In genomic region chr11:78972811-78973351, GRCm38 (mm10) we compare ENCODE assay signal across 8 mouse cellular contexts. TPM values are rescaled to one million over a fixed set of nuclear protein-coding genes. Genes with fewer than 3 reads are reported as not detected.
DNase-seq lines count a peak whose midpoint lies in the region; ATAC-seq lines count a peak whose summit lies in the region.

No protein-coding gene starts in this region.

- no peak for DNase-seq in heart, postnatal 4 days
- DNase-seq in R1 (ENCODE audit: low read depth, low spot score): peak; percentile 59
- DNase-seq in layer of hippocampus, postnatal 36 days: no peak
- DNase-seq in adrenal gland, postnatal 14 days: no peak
- no peak for DNase-seq in layer of hippocampus, postnatal 10 days (ENCODE audit: low spot score in 2 of 2)

- peaks cover 0 to 3% of the 10 kb centered on the region in 2 experiments; a peak in 1 of 4 replicates for H3K4me1 ChIP-seq in heart, embryonic 14.5 days (ENCODE audit: control insufficient read depth in 2 of 2, insufficient read depth in 2 of 2, low read length in 2 of 2)
- peaks cover 11% of the 10 kb centered on the region; the same call in 1 of the 2 replicates for H3K4me1 ChIP-seq in hindbrain, embryonic 15.5 days (replicated peaks)
- peaks cover 16% of the 10 kb centered on the region for H3K4me1 ChIP-seq in neural tube, embryonic 13.5 days (replicated peaks)

- 55% methylated on average over 8 of the region's 8 CpGs for WGBS in heart, embryonic 14.5 days
- 48% methylated on average over 8 of the region's 8 CpGs for WGBS in hindbrain, embryonic 15.5 days
- WGBS in neural tube, embryonic 13.5 days: 50% methylated on average over 8 of the region's 8 CpGs

- no peaks in the 10 kb centered on the region for H3K27me3 ChIP-seq in heart, embryonic 14.5 days (ENCODE audit: control insufficient read depth, insufficient read depth, low read length)
- no peaks in the 10 kb centered on the region for H3K27me3 ChIP-seq in hindbrain, embryonic 15.5 days
- no peaks in the 10 kb centered on the region for H3K27me3 ChIP-seq in neural tube, embryonic 13.5 days

- H3K9ac ChIP-seq in heart, embryonic 14.5 days (ENCODE audit: low read length): no peak overlapping the region
- H3K9ac ChIP-seq in hindbrain, embryonic 15.5 days: no peak overlapping the region
- no peak overlapping the region for H3K9ac ChIP-seq in neural tube, embryonic 13.5 days

- H3K9me3 ChIP-seq in heart, embryonic 14.5 days (ENCODE audit: control insufficient read depth, low read length): no peaks in the 10 kb centered on the region
- no peaks in the 10 kb centered on the region for H3K9me3 ChIP-seq in hindbrain, embryonic 15.5 days
- no peaks in the 10 kb centered on the region for H3K9me3 ChIP-seq in neural tube, embryonic 13.5 days

- H3K27ac ChIP-seq in heart, embryonic 14.5 days (replicated peaks in 1 of 2; ENCODE audit: control insufficient read depth in 1 of 2, insufficient read depth in 1 of 2, low read depth in 2 of 2, low read length in 2 of 2): no peak overlapping the region
- H3K27ac ChIP-seq in hindbrain, embryonic 15.5 days (replicated peaks): peak overlapping the region; percentile 9; the same call in 1 of the 2 replicates
- peak overlapping the region; percentile 79 for H3K27ac ChIP-seq in neural tube, embryonic 13.5 days (replicated peaks)

- H3K4me2 ChIP-seq in heart, embryonic 14.5 days (ENCODE audit: low read length): peak overlapping the region; percentile 23; the same call in 1 of the 2 replicates
- H3K4me2 ChIP-seq in hindbrain, embryonic 15.5 days: peak overlapping the region; percentile 33
- H3K4me2 ChIP-seq in neural tube, embryonic 13.5 days: peak overlapping the region; percentile 36

- 0 out of 2 replicates have a peak, but pooled peaks cover 16% of the 10 kb centered on the region for H3K36me3 ChIP-seq in heart, embryonic 14.5 days (ENCODE audit: control insufficient read depth, insufficient read depth, low read length)
- H3K36me3 ChIP-seq in hindbrain, embryonic 15.5 days: no peaks in the 10 kb centered on the region
- no peaks in the 10 kb centered on the region for H3K36me3 ChIP-seq in neural tube, embryonic 13.5 days

- H3K4me3 ChIP-seq in heart, embryonic 14.5 days (ENCODE audit: control insufficient read depth in 1 of 2, insufficient read depth in 1 of 2, low read depth in 1 of 2, low read length in 2 of 2): no peak overlapping the region
- no peak overlapping the region; the same call in 1 of the 2 replicates for H3K4me3 ChIP-seq in hindbrain, embryonic 15.5 days
- 0 out of 2 replicates have a peak overlapping the region, but pooled peaks have one; percentile 6 for H3K4me3 ChIP-seq in neural tube, embryonic 13.5 days

- ATAC-seq in heart, embryonic 14.5 days (ENCODE audit: insufficient number of reproducible peaks, insufficient read depth, low FRiP score, low read depth): no peak
- ATAC-seq in hindbrain, embryonic 15.5 days (ENCODE audit: low FRiP score, low read depth): no peak
- ATAC-seq in neural tube, embryonic 13.5 days (ENCODE audit: low read depth): no peak

RNA-seq across cellular contexts. Expression of gene Lgals9, which starts 11.9 kb away (rescaled TPM):
- 63.4 and 65.2 TPM in 2 replicates for polyA plus RNA-seq in heart, embryonic 14.5 days (2014; fragmentation: Nextera tagmentation; extraction: Ambion mirVana)
- total RNA-seq in heart, postnatal 4 days (2021): 10 to 100 TPM; 51.8 to 56.0 TPM
- 13.4 and 17.0 TPM in 2 replicates for polyA plus RNA-seq in hindbrain, embryonic 15.5 days (2015; fragmentation: Nextera tagmentation; extraction: Ambion mirVana)
- 13.7 and 17.4 TPM in 2 replicates for polyA plus RNA-seq in neural tube, embryonic 13.5 days (2015; fragmentation: Nextera tagmentation; extraction: Ambion mirVana)
- 1 to 10 TPM; 4.9 to 5.0 TPM for total RNA-seq in layer of hippocampus, postnatal 36 days (2021)
- 39.8 and 79.2 TPM in 2 replicates for total RNA-seq in adrenal gland, postnatal 14 days (2021)
- 1 to 10 TPM; 6.6 to 7.1 TPM for total RNA-seq in layer of hippocampus, postnatal 10 days (2021)

RNA-seq across cellular contexts. Expression of gene Nos2, which starts 52.3 kb away (rescaled TPM):
- polyA plus RNA-seq in heart, embryonic 14.5 days (2014; fragmentation: Nextera tagmentation; extraction: Ambion mirVana): 1.4 and 1.6 TPM in 2 replicates
- total RNA-seq in heart, postnatal 4 days (2021): 1 to 10 TPM; 5.6 to 6.5 TPM
- polyA plus RNA-seq in hindbrain, embryonic 15.5 days (2015; fragmentation: Nextera tagmentation; extraction: Ambion mirVana): 1.1 and 1.6 TPM in 2 replicates
- 1.1 TPM in 2 replicates for polyA plus RNA-seq in neural tube, embryonic 13.5 days (2015; fragmentation: Nextera tagmentation; extraction: Ambion mirVana)
- under 1 TPM; 0.37 to 0.51 TPM for total RNA-seq in layer of hippocampus, postnatal 36 days (2021)
- total RNA-seq in adrenal gland, postnatal 14 days (2021): 2.8 and 4.1 TPM in 2 replicates
- total RNA-seq in layer of hippocampus, postnatal 10 days (2021): 1 to 10 TPM; 1.5 to 2.3 TPM

Comparison
In these comparisons a context has a peak if more than half of its experiments do, and no peak if none do; other contexts are left out.
1. H3K27ac ChIP-seq: peak in hindbrain, embryonic 15.5 days (single experiment) and neural tube, embryonic 13.5 days (single experiment); none in heart, embryonic 14.5 days (0 of 2).
2. Peak in every context shown above with its lines, with median percentiles within 50 percentile points of each other: H3K4me2 ChIP-seq.